Mouse (Mus musculus): ENCODE data around the gene Psen2.

The Psen2 gene

DNA sequence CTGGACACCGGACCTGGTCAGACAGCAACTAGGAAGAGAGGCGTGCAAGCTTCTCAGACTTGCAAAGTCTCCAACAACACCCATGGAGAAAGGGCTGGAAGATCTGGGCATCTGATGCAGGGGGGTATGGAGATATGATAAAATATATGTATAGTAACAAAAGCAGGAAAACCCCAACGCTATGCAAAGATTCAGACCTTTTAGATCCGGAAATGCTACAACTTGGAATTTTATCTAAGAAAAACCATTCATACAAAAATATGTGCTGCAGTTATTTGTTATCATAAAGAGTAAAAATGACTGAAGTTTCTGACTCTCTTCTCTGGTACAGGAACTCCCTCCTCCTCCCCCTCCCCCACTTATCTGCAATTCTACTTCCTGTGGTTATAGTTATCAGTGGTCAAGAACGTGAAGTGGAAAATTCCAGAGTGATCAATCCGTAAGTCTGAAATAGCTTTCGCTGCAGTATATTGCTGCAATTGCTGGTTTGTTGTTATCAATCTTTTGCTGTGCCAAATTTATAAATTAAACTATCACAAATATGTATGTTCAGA, 14.6 kb downstream of the Psen2 start:
- DNase-seq (ENCODE audit: low read depth, low spot score) = no peak

DNA sequence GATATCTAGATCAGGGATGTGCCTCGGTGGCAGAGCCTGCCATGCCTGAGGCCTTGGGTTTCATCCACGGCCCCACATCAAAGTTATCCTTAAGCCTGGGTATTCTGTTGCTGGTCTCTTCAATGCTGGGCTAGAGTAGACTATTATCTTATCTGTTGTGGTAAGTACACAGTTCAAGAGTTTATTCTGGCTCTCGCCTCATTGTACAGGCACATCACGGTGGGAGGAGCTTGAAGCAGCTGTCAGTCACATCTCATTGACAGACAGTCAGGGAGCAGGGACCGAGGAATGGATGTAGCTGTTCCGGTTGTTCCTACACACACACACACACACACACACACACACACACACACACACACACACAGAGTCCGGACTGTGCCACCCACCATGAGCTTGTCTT, 15.3 kb downstream of the Psen2 start:
- no peak for DNase-seq (ENCODE audit: low read depth, low spot score)

DNA sequence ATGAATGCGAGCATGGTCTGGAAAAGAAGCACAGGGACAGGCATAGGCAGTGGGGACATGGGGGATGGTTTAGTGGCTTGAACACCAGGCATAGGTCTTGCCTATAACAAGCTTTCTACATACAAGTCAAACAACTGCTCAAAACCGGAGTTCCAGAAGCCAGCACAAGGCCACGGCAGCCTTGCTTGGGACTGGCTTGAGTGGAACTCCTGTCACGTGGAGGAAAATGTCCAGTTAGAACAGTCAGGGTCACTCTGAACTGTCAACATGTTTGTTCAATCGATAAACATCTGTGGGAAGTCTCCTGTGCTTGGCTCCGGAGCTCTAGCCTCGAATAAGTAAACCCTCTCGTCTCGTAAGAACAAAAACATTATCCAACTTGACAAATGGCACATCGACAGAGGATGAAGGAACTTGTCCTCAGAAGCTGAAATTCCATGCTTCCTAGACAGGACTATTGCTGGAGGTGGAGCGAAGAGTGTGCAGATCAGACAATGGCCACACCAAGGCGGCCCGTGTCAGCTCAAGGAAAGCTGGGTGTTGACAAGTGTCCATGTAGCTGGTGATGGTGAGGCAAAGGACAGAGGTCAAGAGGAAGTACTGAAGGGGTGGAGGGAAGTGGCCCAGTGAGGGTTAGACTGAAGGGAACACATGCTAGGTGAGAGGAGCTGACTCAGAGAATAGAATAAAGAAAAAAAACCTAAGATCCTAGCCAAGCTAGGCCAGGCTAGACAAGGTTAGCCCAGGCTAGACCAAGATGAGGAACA, 17.3 kb downstream of the Psen2 start:
- DNase-seq (ENCODE audit: low read depth, low spot score) = no peak

DNA sequence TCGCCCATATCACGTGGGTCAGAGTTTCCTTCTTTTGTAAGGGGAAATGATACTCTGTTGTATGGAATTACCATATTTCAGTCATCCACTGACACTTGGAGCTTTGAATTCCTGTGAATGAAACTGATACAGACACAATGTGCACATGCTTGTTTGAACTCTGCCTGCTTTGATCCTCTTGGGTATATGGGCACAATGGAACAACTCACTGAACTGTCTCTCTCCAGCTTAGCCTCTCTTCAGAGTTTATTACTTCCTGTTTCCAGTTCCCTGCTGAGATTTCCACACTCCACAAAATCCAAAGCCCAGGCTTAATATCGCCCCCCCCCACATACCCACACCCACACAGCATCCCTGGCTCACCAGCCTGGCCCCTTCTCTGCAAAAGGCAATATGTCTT, 31.5 kb downstream of the Psen2 start:
- no peak for DNase-seq (ENCODE audit: low read depth, low spot score)

- peak; percentile 30 for DNase-seq (ENCODE audit: low read depth, low spot score)
Measured at GRCm38 (mm10) chr1:180230580-180230979, 32.7 kb downstream of the Psen2 start.

- DNase-seq (ENCODE audit: low read depth, low spot score) = no peak
Measured at GRCm38 (mm10) chr1:180229906-180230305, 33.3 kb downstream of the Psen2 start.

GRCm38 (mm10) chr1:180228854-180229253, 34.4 kb downstream of the Psen2 start:
- DNase-seq (ENCODE audit: low read depth, low spot score) = no peak

DNA sequence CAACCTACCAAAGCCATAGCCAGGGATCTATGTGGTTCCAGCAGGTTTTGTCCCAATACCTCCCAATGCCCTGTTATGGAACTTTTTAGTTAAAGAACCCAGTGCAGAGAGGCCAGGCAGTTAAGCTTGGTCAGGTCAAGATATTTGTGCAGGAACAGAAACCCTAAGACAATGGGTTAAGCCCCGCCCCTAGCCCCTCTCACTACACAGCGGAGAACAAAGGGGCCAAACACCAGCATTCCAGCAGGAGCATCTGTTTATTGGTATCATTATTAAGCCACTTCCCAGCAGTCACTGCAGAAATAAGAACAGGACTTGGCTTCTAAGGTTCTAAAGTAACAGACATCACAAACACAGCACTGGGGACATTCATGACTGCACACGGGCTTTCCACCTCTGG, 36.5 kb downstream of the Psen2 start:
- DNase-seq (ENCODE audit: low read depth, low spot score) = no peak

- DNase-seq (ENCODE audit: low read depth, low spot score) = peak; percentile 61
Measured at GRCm38 (mm10) chr1:180226221-180226713, 37.0 kb downstream of the Psen2 start.

DNA sequence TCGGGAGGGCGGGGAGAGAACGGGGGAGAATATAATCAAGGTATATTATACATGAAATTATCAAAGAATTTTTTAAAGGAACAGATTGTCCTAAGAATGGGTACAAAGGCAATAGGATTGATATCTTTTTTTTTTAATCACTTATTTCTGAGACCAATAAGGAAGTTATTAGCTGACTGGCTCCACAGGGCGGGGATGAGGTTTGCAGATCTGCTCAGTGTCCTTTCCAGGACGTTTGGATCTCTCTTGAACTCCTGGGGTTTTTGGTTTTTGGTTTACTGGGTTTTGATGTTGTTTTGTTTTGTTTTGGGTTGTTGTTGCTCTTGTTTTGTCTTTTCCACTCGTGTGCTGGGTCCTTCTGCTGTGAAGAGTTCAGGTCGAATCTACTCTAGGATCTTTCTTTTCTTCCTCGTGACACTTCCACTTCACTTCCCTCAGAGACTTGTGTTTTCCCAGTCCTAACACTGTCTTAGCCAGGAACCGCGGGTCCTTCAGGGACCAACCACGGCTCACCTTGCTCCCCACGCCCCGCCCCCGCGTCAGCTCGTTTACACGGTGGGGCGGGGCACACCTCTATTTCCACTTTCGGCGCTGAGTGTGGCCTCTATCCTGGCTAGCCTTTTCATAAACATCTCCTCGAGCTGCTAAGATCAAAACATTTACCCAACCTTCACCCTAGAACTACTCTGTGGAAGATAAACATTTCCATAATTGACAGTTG, 37.6 kb downstream of the Psen2 start:
- peak; percentile 81 for DNase-seq (ENCODE audit: low read depth, low spot score)

DNA sequence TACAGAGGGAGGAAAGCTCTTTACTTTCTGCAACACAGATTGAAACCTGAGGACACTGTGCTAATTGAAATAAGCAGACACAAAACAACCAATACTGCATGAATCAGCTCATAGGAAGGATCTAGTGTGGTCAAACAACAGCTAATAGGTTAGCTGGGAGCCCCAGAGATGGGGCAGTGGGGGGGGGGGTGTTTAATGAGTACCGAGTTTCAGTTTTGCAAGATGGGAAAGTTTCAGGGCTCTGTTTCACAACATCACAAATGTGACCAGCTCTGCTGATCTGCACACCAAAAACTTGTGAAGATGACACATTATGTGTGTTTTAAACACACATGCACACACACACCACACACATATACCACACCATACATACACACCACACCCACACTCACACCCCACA, 41.2 kb downstream of the Psen2 start:
- DNase-seq (ENCODE audit: low read depth, low spot score) = no peak

DNA sequence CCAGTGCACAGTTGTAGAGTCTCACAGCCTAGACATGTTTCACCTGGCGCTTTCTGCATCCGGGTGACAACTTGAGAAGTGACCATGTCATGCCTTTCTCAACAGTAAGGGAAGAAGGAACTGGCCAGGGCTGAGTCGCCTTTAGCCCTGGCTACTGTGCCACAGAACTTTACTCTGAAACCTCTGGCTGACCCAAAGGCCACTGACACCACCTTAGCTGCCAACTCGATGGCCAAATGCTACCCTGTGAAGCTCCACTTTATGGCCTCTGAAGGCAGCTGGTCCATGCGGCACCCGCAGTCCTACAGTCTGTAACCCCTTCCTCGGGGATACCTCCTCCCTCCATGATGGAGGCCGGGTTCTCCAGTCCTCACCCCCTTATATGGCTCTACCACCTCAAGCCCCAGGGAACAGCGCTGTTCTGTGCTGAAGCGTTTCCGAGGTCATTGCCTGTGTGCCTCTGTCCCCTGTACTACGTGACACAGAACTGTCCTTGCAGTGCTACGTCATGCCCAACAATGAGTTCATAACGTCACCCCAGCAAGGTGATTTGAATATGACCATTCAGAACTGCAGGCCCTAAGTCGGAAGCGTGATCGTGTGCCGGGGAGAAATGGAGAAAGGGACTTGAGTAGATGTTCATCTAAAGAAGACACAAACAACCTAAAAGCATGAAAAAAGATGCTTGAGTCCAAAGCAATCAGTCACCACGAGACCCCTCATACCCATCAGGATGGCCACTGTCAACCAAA, 42.3 kb downstream of the Psen2 start:
- DNase-seq (ENCODE audit: low read depth, low spot score) = no peak

DNA sequence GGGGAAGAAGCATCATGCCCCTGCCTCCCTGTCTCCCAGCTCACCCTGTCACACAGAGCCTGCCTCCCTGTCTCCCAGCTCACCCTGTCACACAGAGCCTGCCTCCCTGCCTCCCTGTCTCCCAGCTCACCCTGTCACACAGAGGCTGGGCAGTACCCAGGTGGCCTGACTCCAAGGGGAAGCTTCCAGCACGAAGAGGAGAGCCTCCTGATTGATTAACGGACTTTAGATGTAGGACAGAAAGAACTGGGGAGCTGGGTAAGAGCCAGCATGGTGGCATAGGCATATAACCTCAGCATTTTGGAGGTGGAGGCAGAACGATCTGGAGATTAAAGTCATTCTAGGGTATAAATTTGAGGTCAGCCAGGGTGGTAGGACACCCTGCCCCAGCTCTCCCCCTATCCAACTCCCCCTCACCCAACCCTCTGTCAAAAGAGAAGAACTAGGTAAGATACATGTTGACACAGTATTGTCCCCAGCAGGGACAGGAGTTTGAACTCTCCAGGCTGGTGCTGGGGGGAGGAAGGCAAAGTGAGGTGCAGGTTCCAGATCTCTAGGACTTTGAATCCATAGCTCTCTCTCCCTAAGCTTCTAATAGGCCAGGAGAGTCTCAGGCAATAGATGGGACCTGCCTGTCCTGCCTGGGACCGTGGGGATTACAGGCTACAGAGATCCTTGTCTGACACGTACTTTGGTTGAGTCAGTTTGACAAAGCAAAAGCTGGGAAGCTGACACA, 46.5 kb downstream of the Psen2 start:
- DNase-seq (ENCODE audit: low read depth, low spot score) = no peak

DNA sequence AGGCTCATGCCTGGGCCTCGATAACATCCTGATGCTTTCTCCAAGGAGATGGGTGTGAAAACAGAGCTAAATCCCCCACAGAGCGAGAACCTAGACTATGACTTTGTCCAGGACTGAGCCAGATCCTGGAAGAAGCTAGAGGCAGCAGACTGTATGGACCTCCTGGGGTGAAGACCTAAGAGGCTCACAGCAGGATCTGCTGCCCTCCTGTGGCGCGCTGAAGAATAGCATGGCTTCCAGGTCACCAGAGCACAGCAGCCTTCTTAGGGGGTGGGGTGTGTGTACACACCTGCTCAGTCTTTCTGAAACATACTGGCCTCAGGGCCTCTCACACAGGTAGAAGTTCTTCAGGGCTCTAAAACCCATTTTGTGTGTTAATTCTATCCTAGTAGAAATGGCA, 48.2 kb downstream of the Psen2 start:
- peak; percentile 88 for DNase-seq (ENCODE audit: low read depth, low spot score)

DNA sequence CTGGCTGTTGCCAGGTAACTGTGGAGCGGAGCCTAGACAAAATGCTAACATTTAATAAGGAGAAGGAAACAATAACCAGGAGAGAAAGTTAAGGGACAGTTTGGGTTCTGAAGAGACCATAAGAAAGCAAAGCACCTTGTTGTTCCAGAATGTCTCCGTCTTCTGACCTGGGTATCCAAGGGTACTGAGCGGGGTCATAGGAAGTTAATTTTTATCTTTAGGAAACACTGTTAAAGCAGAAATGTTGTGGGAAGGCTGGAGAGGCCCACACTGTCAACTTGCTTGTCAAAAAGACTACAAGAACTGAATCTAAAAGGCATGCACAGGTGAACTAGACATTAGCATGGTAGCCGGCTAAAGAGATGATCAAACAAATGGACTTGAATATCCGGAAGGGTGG, 50.3 kb downstream of the Psen2 start:
- no peak for DNase-seq (ENCODE audit: low read depth, low spot score)

DNA sequence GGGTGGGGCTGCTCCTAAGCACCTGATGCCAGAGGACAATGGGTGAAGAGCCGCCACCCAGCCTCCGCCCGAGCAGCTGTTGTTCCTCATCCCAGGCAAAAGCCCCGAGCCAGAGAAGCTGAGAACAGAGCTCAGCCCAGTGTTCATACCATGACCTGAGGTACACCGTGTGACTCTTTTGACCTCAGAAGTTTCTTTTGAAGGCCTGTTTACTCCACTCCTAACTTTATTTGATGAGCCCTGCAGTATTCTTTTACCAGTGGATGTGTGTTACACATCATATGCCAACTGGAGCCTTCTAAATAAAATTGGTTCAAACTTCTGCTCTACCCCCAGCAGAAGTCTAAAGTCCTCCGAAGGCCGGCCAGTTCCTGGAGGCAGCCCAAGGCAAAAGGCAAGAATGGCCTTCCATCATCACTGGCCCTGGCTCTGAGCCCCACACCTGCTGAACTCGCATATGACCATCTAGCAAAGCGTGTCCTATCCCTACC, 52.4 kb downstream of the Psen2 start:
- DNase-seq (ENCODE audit: low read depth, low spot score) = peak; percentile 39

- DNase-seq (ENCODE audit: low read depth, low spot score) = peak; percentile 58
Measured at GRCm38 (mm10) chr1:180210031-180210432, 53.2 kb downstream of the Psen2 start.

DNA sequence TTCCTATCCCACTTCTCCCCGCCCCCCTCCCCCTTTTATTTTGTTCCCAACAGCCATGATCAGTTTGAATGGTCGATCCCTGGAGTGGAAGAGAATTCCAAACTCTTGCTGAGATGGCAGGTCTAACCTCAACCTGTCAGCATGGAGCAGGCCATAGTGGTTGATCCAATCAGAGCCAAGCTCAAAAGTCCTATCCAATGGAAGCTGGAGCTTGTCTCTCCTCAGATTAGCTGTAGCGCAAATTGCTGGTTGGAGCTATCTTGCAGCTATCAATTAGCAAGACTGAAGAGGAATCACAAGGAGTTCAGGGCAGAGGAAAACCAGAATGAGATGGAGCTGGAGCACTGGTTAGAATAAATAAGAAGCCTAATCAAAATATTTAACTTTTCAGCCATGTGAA, 54.9 kb downstream of the Psen2 start:
- no peak for DNase-seq (ENCODE audit: low read depth, low spot score)

- no peak for DNase-seq (ENCODE audit: low read depth, low spot score)
Measured at GRCm38 (mm10) chr1:180200722-180201121, 62.5 kb downstream of the Psen2 start.

DNA sequence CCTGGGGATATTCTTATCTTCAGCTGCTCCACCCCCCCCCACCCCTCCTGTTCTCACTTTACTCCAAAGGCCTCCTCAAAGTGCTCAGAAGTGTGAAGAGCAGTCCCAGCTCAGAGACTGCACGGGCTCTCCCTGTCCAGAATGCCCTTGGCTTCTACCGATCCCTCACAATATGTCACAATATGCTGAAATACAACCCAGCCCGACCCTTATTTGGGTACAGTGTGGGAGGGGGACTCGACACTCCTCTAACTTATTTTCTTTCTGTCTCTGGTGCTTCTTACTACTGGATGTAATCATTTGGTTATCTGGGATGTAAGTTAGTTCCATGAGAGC, 63.6 kb downstream of the Psen2 start:
- DNase-seq (ENCODE audit: low read depth, low spot score) = no peak

- DNase-seq (ENCODE audit: low read depth, low spot score) = no peak
Measured at GRCm38 (mm10) chr1:180198959-180199714, 64.1 kb downstream of the Psen2 start, which contains the start of gene Coq8a. TSS of gene Coq8a (minus strand) at chr1:180199602.
